Mouse (Mus musculus): ENCODE results near the gene Ccnt2. TPM values are rescaled to one million over a fixed set of nuclear protein-coding genes. Genes with fewer than 3 reads are reported as not detected.

Gene Ccnt2
- 31.9 TPM for polyA plus RNA-seq (2014; fragmentation: Illumina TruSeq; extraction: RNeasy Lipid Tissue Mini Kit (QIAGEN cat#74804); ENCODE audit: low read depth, low replicate concordance)

GRCm38 (mm10) chr1:127773803-127774500, at the start of gene Ccnt2:
Gene Ccnt2, plus strand, starts transcription at chr1:127774164.

GRCm38 (mm10) chr1:127729096-127729495, 44.9 kb upstream of the Ccnt2 start, which contains the start of gene Acmsd:
Gene Acmsd, plus strand, starts transcription at chr1:127729413.

GRCm38 (mm10) chr1:127854486-127855222, 80.7 kb downstream of the Ccnt2 start, which contains the start of gene Map3k19:
Gene Map3k19, minus strand, starts transcription at chr1:127855031.

Other genes starting within 250 kb of the Ccnt2 start
- gene Tmem163, start 94.6 kb upstream of the Ccnt2 start, polyA plus RNA-seq (2014; fragmentation: Illumina TruSeq; extraction: RNeasy Lipid Tissue Mini Kit (QIAGEN cat#74804); ENCODE audit: low read depth, low replicate concordance): 0.65 TPM
- 397 TPM for gene Acmsd, start 44.8 kb upstream of the Ccnt2 start, polyA plus RNA-seq (2014; fragmentation: Illumina TruSeq; extraction: RNeasy Lipid Tissue Mini Kit (QIAGEN cat#74804); ENCODE audit: low read depth, low replicate concordance)
- gene Map3k19, start 80.9 kb downstream of the Ccnt2 start, polyA plus RNA-seq (2014; fragmentation: Illumina TruSeq; extraction: RNeasy Lipid Tissue Mini Kit (QIAGEN cat#74804); ENCODE audit: low read depth, low replicate concordance): not detected
- gene Rab3gap1, start 94.6 kb downstream of the Ccnt2 start, polyA plus RNA-seq (2014; fragmentation: Illumina TruSeq; extraction: RNeasy Lipid Tissue Mini Kit (QIAGEN cat#74804); ENCODE audit: low read depth, low replicate concordance): 58.1 TPM

All from kidney, adult 10 weeks (tissue).